Mouse (Mus musculus) midbrain, embryonic 12.5 days (tissue): Measurements from ENCODE around the gene Ucn3. TPM values are rescaled to one million over a fixed set of nuclear protein-coding genes. Genes with fewer than 3 reads are reported as not detected.
"Not testable (repeated sequence)": the region's sequence is repeated elsewhere in the genome, so short reads cannot be mapped to it uniquely, and the experiment has no call there.

Experiments
- ATAC-seq: fragments of 200-750 bp; cut with Nextera tagmentation; 2 replicates; pipeline ENCODE4 v1.8.0; 2017; ENCODE audit warnings: low read depth, moderate TSS enrichment, moderate library complexity; ENCODE audit not compliant: low FRiP score
- H3K27ac ChIP-seq: fragments of 300-500 bp; sonication (generic); replicated peaks from 2 replicates; pipeline ENCODE4 v1.5.1; 2016; ENCODE audit warnings: mild to moderate bottlenecking
- H3K27me3 ChIP-seq: fragments of 300-500 bp; sonication (generic); 2 replicates; pipeline ENCODE4 v1.6.1; 2016; ENCODE audit warnings: mild to moderate bottlenecking
- H3K36me3 ChIP-seq: fragments of 300-500 bp; sonication (generic); 2 replicates; pipeline ENCODE4 v1.6.1; 2016
- H3K4me1 ChIP-seq: fragments of 300-500 bp; sonication (generic); 2 replicates; pipeline ENCODE4 v1.6.1; 2016
- H3K4me2 ChIP-seq: fragments of 300-500 bp; sonication (generic); replicated peaks from 2 replicates; pipeline ENCODE4 v1.6.1; 2016; ENCODE audit warnings: mild to moderate bottlenecking, moderate library complexity
- H3K4me3 ChIP-seq: fragments of 300-500 bp; sonication (generic); 2 replicates; pipeline ENCODE4 v1.5.1; 2016; ENCODE audit warnings: mild to moderate bottlenecking
- H3K9ac ChIP-seq: fragments of 300-500 bp; sonication (generic); replicated peaks from 2 replicates; pipeline ENCODE4 v1.6.1; 2016; ENCODE audit warnings: mild to moderate bottlenecking, moderate library complexity
- H3K9me3 ChIP-seq: fragments of 300-500 bp; sonication (generic); 2 replicates; pipeline ENCODE4 v1.6.1; 2016; ENCODE audit warnings: mild to moderate bottlenecking
- WGBS: fragments of 180-500 bp; shearing (Covaris S2); methylation state at CpG from one replicate; pipeline ENCODE4 v1.1.7; 2016; 5-methylcytosine and 5-hydroxymethylcytosine counted together
- polyA plus RNA-seq: library from polyadenylated mRNA; unstranded; fragments of >200 nt; fragmentation: Nextera tagmentation; extraction: Ambion mirVana; gene quantifications from 2 replicates; pipeline ENCODE4 v1.2.1, GENCODE M21; 2016

Ucn3 gene
- polyA plus RNA-seq, 1 experiment from 2014 or later: not detected

GRCm38 (mm10) chr13:3910356-3910755 is 34.8 kb downstream of the Ucn3 start:
- no peak overlapping the region for H3K27ac ChIP-seq
- H3K4me2 ChIP-seq: no peak overlapping the region
- ATAC-seq: no peak
- no peak overlapping the region for H3K9ac ChIP-seq
- H3K4me1 ChIP-seq: no peaks in the 10 kb centered on the region
- no peaks in the 10 kb centered on the region for H3K27me3 ChIP-seq
- 0 out of 2 replicates have a peak, but pooled peaks cover under 1% of the 10 kb centered on the region for H3K9me3 ChIP-seq
- H3K36me3 ChIP-seq: peaks cover 19% of the 10 kb centered on the region
- H3K4me3 ChIP-seq: no peak overlapping the region
- WGBS: 84% methylated on average over 5 of the region's 5 CpGs

- no peaks in the 10 kb centered on the region for H3K9me3 ChIP-seq
- no peaks in the 10 kb centered on the region for H3K4me1 ChIP-seq
- no peak overlapping the region for H3K4me3 ChIP-seq
- H3K9ac ChIP-seq: no peak overlapping the region
- no peak for ATAC-seq
- H3K27me3 ChIP-seq: no peaks in the 10 kb centered on the region
- no peak overlapping the region for H3K4me2 ChIP-seq
- H3K36me3 ChIP-seq: peaks cover 19% of the 10 kb centered on the region
- WGBS: 90% methylated on average over 4 of the region's 4 CpGs
- H3K27ac ChIP-seq: no peak overlapping the region
Measured at GRCm38 (mm10) chr13:3908262-3908661, 36.9 kb downstream of the Ucn3 start.

- WGBS: 83% methylated on average over 6 of the region's 6 CpGs
- Histone ChIP-seq H3K4me2 (no peak overlapping the region), H3K9me3 (no peaks in the 10 kb centered on the region), H3K36me3 (peaks cover 15% of the 10 kb centered on the region), H3K9ac (no peak overlapping the region), H3K4me3 (no peak overlapping the region), H3K4me1 (no peaks in the 10 kb centered on the region), H3K27ac (no peak overlapping the region), H3K27me3 (no peaks in the 10 kb centered on the region)
- ATAC-seq: no peak
Measured at GRCm38 (mm10) chr13:3907151-3907696, 37.9 kb downstream of the Ucn3 start.

GRCm38 (mm10) chr13:3899301-3899700 is 45.8 kb downstream of the Ucn3 start:
- no peaks in the 10 kb centered on the region for H3K27me3 ChIP-seq
- peaks cover 5% of the 10 kb centered on the region; the same call in 1 of the 2 replicates for H3K36me3 ChIP-seq
- no peak overlapping the region for H3K27ac ChIP-seq
- no peaks in the 10 kb centered on the region for H3K4me1 ChIP-seq
- no peak overlapping the region for H3K4me2 ChIP-seq
- no peak overlapping the region for H3K4me3 ChIP-seq
- WGBS: 92% methylated on average over 9 of the region's 9 CpGs
- no peak for ATAC-seq
- H3K9me3 ChIP-seq: no peaks in the 10 kb centered on the region
- no peak overlapping the region for H3K9ac ChIP-seq

GRCm38 (mm10) chr13:3898202-3898601 is 46.9 kb downstream of the Ucn3 start:
- not testable (repeated sequence) for H3K4me2 ChIP-seq, ATAC-seq, H3K4me3 ChIP-seq, H3K36me3 ChIP-seq, H3K27ac ChIP-seq, H3K9ac ChIP-seq, H3K27me3 ChIP-seq, H3K9me3 ChIP-seq, H3K4me1 ChIP-seq
- 92% methylated on average over 5 of the region's 5 CpGs for WGBS

- no peak for ATAC-seq
Measured at GRCm38 (mm10) chr13:3896913-3897312, 48.2 kb downstream of the Ucn3 start.

GRCm38 (mm10) chr13:3896032-3896431 is 49.1 kb downstream of the Ucn3 start:
- no peaks in the 10 kb centered on the region for H3K4me1 ChIP-seq
- no peak overlapping the region for H3K4me3 ChIP-seq
- no peaks in the 10 kb centered on the region for H3K27me3 ChIP-seq
- no peak for ATAC-seq
- WGBS: 93% methylated on average over 6 of the region's 6 CpGs
- H3K9ac ChIP-seq: no peak overlapping the region
- no peak overlapping the region for H3K27ac ChIP-seq
- no peaks in the 10 kb centered on the region for H3K9me3 ChIP-seq
- no peak overlapping the region for H3K4me2 ChIP-seq
- H3K36me3 ChIP-seq: peaks cover 5% of the 10 kb centered on the region; the same call in 1 of the 2 replicates

More at GRCm38 (mm10) chr13:3896913-3897312, 48.2 kb downstream of the Ucn3 start:
- Histone ChIP-seq H3K9ac (no peak overlapping the region), H3K9me3 (no peaks in the 10 kb centered on the region), H3K4me1 (no peaks in the 10 kb centered on the region), H3K4me2 (no peak overlapping the region), H3K36me3 (peaks cover 5% of the 10 kb centered on the region; the same call in 1 of the 2 replicates), H3K4me3 (no peak overlapping the region), H3K27ac (no peak overlapping the region), H3K27me3 (no peaks in the 10 kb centered on the region)
- WGBS: 43% methylated on average over 5 of the region's 5 CpGs

- no peaks in the 10 kb centered on the region for H3K27me3 ChIP-seq
- H3K9me3 ChIP-seq: no peaks in the 10 kb centered on the region
- 87% methylated on average over 8 of the region's 8 CpGs for WGBS
- no peak for ATAC-seq
- peaks cover 5% of the 10 kb centered on the region; the same call in 1 of the 2 replicates for H3K36me3 ChIP-seq
- no peak overlapping the region for H3K9ac ChIP-seq
- H3K4me1 ChIP-seq: no peaks in the 10 kb centered on the region
- H3K4me2 ChIP-seq: no peak overlapping the region
- no peak overlapping the region for H3K4me3 ChIP-seq
- no peak overlapping the region for H3K27ac ChIP-seq
Measured at GRCm38 (mm10) chr13:3895397-3895980, 49.7 kb downstream of the Ucn3 start.

GRCm38 (mm10) chr13:3894549-3894948 is 50.6 kb downstream of the Ucn3 start:
- ATAC-seq: no peak
- H3K9me3 ChIP-seq: no peaks in the 10 kb centered on the region
- H3K27ac ChIP-seq: no peak overlapping the region
- 81% methylated on average over 8 of the region's 8 CpGs for WGBS
- no peaks in the 10 kb centered on the region for H3K27me3 ChIP-seq
- H3K36me3 ChIP-seq: peaks cover 5% of the 10 kb centered on the region; the same call in 1 of the 2 replicates
- no peak overlapping the region for H3K4me2 ChIP-seq
- no peaks in the 10 kb centered on the region for H3K4me1 ChIP-seq
- no peak overlapping the region for H3K4me3 ChIP-seq
- no peak overlapping the region for H3K9ac ChIP-seq

GRCm38 (mm10) chr13:3893126-3893734 is 51.9 kb downstream of the Ucn3 start:
- WGBS: under 1% methylated on average over 35 of the region's 35 CpGs
- Histone ChIP-seq H3K27ac (no peak overlapping the region), H3K27me3 (no peaks in the 10 kb centered on the region), H3K9ac (peak overlapping the region; percentile 59), H3K36me3 (peaks cover 2% of the 10 kb centered on the region), H3K4me3 (peak overlapping the region; percentile 49), H3K4me1 (no peaks in the 10 kb centered on the region), H3K9me3 (no peaks in the 10 kb centered on the region), H3K4me2 (peak overlapping the region; percentile 71)
- peak; percentile 98 for ATAC-seq

GRCm38 (mm10) chr13:3892601-3893000 is 52.5 kb downstream of the Ucn3 start:
- H3K9ac ChIP-seq: 0 out of 2 replicates have a peak overlapping the region, but pooled peaks have one; percentile 59

GRCm38 (mm10) chr13:3891479-3892087 is 53.6 kb downstream of the Ucn3 start:
- no peaks in the 10 kb centered on the region for H3K9me3 ChIP-seq
- ATAC-seq: no peak
- H3K27me3 ChIP-seq: no peaks in the 10 kb centered on the region
- H3K9ac ChIP-seq: no peak overlapping the region
- H3K4me2 ChIP-seq: 0 out of 2 replicates have a peak overlapping the region, but pooled peaks have one; percentile 3
- H3K4me3 ChIP-seq: no peak overlapping the region
- 61% methylated on average over 8 of the region's 8 CpGs for WGBS
- H3K36me3 ChIP-seq: peaks cover 19% of the 10 kb centered on the region
- no peak overlapping the region for H3K27ac ChIP-seq
- H3K4me1 ChIP-seq: no peaks in the 10 kb centered on the region

More at GRCm38 (mm10) chr13:3892601-3893000, 52.5 kb downstream of the Ucn3 start:
- no peaks in the 10 kb centered on the region for H3K4me1 ChIP-seq
- H3K27ac ChIP-seq: no peak overlapping the region
- ATAC-seq: no peak
- WGBS: 22% methylated on average over 7 of the region's 7 CpGs
- H3K27me3 ChIP-seq: no peaks in the 10 kb centered on the region
- peak overlapping the region; percentile 49 for H3K4me3 ChIP-seq
- peak overlapping the region; percentile 71 for H3K4me2 ChIP-seq
- no peaks in the 10 kb centered on the region for H3K9me3 ChIP-seq
- peaks cover 9% of the 10 kb centered on the region for H3K36me3 ChIP-seq
